Mouse (Mus musculus): ENCODE data around the gene Ldlrap1.
A peak's percentile ranks its signal among the peaks of the same experiment; 100 is the strongest.

Ldlrap1 gene

GRCm38 (mm10) chr4:134775234-134775944 lies 7.6 kb upstream of the Ldlrap1 start:
- peak in 1 of 2 experiments; percentile 29 for DNase-seq

GRCm38 (mm10) chr4:134774126-134774525 lies 6.3 kb upstream of the Ldlrap1 start:
- no peak for DNase-seq

- DNase-seq: no peak
Measured at GRCm38 (mm10) chr4:134772805-134773674, 5.2 kb upstream of the Ldlrap1 start.

DNA sequence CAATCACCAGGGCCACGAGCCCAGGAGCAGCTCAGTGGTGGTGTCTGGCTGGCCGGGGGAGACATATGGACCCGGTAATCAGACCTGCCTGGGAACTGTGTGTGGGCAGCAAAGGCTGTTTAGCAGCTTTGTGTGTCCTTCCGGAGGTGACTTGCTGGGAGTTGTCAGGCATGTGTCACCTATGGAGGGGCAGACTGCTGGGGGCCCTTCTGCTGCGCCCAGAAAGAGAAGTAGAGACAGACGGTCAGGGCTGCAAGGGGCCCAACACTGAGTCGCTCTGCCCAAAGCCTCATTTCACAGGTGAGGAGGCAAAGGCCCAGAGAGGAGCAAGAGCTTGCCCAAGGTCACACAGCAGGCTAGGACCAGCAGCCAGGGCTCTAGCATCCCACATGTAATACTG lies 2.1 kb upstream of the Ldlrap1 start:
- DNase-seq: no peak

DNA sequence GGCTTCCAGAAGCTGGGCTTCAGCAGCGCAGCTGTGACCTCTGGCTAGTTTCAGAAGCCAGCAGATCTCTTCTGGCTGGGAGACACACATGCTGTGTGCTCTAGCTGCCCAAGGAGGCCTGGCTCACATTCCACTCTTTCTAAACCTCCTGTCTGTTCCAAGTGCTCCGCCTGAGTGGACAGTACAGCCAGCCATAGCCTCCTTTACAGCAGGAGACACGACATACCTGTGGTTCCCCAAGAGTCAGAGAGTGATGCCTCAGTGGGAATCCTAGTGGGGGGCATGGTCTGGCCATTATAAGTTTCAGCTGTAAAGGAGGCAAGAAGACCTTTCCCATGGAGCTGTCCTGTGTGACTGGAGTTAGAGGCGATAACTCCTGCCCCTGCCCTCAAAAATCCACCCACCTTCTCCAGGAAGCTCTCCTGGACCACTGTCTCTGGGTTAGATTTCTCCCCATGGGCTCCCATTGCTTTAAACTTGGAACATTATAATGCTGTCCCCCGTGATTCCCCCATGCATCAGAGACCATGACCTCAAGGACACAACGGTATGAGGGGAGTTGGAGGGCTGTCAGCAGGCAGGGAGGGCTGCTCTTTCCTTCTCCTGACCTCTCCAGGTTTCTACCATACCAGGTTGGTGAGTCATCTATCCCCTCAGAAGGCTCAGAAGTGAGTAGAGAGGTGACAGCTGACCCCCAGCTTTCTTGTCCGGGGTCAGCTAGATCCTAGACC lies 1.4 kb upstream of the Ldlrap1 start:
- DNase-seq: no peak

- no peak for DNase-seq
Measured at GRCm38 (mm10) chr4:134768226-134768888, 533 bp upstream of the Ldlrap1 start.

DNA sequence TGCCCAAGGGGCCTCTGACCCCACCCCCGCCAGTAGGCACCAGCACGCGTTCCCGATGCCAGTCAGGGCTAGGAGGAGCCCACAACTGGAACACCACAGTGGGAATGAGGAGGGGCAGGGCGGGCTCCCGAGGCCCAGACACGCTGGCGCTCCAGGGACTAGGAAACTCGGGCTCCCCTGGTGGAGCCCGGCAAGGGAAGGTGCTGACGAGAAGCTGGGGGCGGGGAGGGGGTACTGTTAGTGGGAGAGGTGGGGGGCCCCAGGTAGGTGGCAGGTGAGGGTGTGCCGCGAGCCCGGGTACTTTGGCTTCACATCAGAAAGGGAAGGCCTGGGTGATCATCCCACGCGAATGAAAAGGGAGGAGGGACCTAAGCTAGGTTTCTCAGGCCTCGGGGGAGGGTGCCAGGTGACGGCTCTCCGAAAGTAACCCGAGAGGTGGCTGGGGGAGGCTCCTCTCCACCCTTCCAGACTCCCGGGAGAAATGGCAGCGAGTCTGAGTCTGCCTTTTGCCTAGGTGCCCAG lies 859 bp downstream of the Ldlrap1 start:
- DNase-seq: peak; percentile 65 to 87

DNA sequence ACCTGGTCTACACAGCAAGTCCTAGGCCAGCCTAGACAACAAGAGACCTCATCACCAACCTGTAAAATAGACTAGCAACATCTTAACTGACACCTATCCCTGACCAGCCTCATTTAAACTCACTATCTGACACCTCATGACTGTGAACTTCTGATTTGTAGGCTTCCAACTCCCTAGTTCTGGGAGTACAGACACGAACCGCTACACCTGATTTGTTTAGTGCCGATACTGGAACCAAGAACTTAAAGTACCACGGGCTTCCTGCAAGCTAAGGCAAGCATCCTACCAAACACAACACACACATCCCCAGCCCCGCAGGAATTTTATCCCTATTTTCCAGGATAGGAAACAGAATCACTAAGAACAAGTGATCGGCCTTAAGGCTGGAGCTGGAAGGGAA lies 1.5 kb downstream of the Ldlrap1 start:
- no peak for DNase-seq

DNA sequence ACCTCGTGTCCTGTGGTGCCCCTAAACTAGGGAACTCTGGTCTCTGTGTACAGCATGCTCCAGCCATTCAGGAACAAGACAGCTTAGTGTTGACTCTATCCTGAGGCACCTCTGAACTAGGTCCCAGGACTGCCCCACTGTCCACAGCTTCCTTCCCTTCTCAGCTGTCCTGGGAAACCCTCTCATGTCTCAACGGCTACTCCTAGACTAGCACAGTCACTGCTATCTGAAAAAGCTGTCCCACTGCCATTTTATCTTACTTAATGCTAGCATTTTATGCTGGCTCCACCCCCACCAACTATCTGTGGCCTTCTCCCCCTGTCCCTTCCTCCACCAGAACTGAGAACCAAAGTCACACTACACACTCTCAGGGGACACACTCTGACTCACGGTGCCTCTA lies 3.5 kb downstream of the Ldlrap1 start:
- no peak for DNase-seq

GRCm38 (mm10) chr4:134762360-134762759 lies 5.5 kb downstream of the Ldlrap1 start:
- DNase-seq: peak; percentile 53 to 54

DNA sequence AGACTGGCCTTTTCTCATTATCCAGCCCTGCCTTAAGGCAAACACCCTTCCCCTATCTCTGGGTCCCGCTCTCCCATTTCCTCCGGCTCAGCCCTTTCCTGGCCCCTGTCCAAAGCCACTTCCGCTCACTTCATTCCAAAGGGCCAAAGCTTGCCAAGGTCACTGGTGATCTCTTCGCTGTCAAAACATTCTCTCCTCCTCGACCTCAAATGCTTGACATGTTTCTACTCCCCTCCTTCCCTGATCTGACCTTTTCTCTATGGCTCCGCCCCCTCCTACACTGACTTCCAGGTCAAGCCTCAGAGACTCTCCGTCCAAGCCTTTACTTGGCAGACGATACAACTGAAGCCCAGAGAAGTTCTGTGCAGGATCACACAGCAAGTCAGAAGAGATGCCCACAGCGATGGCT lies 7.0 kb downstream of the Ldlrap1 start:
- DNase-seq: peak; percentile 89 to 92

DNA sequence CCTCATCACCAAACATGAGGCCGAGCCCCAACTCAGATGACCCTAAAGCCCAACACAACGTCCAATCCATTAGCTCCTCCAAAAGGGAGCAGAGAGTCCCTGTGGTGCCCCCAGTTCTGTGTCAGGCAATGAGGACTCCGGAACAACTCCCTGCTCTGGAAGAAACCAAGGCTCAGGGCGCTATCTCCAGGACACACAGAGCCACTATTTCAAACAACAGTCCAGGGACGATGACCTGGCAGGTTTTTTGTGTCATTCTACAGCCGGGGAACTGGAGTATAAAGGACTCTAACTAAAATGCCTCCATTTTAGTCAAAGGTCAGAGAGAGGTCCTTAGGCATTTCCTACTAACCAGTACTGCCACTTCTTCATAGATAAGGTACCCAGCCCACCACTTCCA lies 7.5 kb downstream of the Ldlrap1 start:
- DNase-seq: no peak

GRCm38 (mm10) chr4:134759564-134759963 lies 8.3 kb downstream of the Ldlrap1 start:
- no peak for DNase-seq

DNA sequence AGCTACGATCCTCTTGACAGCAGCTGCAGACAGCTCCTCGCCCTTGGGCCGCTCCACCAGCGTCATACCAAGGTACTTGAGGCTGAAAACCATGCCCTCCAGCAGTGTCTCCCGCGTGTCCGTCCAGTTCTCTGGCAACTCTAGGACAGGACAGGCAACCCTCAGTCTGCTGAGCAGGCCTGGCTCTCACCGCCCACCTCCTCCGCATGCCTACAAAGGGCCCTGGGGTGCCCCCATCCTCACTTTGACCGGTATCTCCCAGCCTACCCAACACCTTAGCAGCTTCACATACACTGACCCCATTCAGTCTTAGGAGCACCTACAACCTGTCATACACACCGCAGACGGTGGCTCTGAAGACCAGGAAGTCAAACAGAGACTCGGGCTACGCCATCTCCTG lies 8.9 kb downstream of the Ldlrap1 start:
- no peak for DNase-seq

GRCm38 (mm10) chr4:134758367-134758766 lies 9.5 kb downstream of the Ldlrap1 start:
- DNase-seq: no peak

DNA sequence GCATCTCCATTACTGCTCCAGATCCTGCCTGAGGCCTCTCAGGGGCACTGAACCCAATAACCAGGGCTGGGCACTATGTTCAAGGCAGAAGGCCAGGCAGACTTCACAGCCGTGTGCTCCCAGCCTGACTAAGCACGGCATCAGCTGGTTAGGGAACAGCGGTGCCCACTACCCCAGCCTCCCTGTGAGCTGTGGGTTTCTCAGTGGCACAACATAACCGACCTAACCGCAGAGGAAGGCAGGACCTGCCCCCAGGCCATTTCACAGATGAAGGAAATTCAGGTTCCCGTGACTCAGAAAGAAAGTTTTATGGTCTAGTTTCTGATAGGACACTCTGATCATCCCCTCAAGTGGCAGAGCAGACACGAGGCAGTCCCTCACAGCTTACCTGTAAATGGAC lies 10.9 kb downstream of the Ldlrap1 start:
- no peak for DNase-seq

GRCm38 (mm10) chr4:134754941-134755340 lies 12.9 kb downstream of the Ldlrap1 start:
- DNase-seq: no peak

DNA sequence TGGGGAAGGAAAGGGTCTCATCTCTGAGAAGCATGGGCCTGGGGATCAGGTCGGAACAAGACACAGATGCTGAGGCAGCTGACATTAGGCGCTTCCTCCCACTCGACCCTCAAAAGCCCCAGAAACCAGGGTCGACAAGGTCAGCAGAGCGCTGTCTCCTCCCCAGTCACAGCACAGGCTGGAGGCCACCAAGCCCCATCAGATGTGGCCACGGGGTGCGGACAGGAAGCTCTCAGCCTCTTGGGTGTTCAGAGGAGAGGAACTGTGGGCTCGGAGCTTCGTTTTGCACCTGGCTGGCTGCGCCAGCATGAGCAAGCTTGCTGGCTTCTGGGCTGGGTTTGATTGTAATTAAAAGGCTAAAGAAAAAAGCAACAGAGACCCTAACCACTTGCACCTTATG lies 13.5 kb downstream of the Ldlrap1 start:
- no peak for DNase-seq

- DNase-seq: no peak
Measured at GRCm38 (mm10) chr4:134753516-134754261, 14.1 kb downstream of the Ldlrap1 start.

- DNase-seq: no peak
Measured at GRCm38 (mm10) chr4:134752911-134753426, 14.9 kb downstream of the Ldlrap1 start.

DNA sequence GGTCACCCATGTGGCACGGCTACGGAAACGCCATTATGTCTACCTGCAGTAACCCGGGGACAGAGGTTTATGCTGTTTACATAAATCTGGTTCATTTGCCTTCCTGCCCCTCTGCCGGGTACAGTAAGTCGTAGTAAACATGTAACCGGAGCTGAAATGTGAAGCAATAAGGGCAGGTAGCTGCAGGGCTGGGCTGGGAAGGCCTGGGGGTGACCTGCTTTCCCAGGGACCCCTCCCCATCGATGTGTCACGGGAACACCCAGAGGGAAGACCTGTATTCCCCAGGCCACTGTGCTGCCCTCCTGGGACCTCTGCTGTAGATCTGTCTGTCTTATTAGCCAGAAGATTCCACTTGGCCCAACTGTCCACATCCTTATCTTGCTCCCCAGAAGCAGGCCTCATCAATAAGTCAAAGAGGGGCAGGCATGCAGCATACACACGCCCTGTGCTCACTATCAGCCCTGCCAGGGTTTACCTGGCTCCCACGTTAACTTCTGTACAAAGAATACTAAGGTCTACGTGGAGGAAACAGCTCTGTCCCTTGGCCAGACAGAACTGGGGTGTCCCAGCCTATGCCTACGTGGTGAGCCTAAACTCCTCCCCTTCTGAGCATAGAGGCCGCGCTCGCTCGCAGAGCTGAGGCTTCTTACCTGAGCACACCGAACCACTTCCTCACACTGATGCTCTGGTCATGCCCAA lies 16.0 kb downstream of the Ldlrap1 start:
- DNase-seq: no peak

All from lung, adult 18-20 months (tissue).